Mouse (Mus musculus) E14TG2a.4 (cell line): Measurements from ENCODE around the gene Il11ra1.

Source experiments
- CTCF ChIP-seq: conservative IDR thresholded peaks from 2 replicates; pipeline ENCODE4 v1.5.1; 2014; ENCODE audit warnings: low read length
- POU5F1 ChIP-seq: IDR thresholded peaks from 2 replicates; pipeline ENCODE4 v1.6.1; 2014; ENCODE audit warnings: low read length, borderline replicate concordance

DNA sequence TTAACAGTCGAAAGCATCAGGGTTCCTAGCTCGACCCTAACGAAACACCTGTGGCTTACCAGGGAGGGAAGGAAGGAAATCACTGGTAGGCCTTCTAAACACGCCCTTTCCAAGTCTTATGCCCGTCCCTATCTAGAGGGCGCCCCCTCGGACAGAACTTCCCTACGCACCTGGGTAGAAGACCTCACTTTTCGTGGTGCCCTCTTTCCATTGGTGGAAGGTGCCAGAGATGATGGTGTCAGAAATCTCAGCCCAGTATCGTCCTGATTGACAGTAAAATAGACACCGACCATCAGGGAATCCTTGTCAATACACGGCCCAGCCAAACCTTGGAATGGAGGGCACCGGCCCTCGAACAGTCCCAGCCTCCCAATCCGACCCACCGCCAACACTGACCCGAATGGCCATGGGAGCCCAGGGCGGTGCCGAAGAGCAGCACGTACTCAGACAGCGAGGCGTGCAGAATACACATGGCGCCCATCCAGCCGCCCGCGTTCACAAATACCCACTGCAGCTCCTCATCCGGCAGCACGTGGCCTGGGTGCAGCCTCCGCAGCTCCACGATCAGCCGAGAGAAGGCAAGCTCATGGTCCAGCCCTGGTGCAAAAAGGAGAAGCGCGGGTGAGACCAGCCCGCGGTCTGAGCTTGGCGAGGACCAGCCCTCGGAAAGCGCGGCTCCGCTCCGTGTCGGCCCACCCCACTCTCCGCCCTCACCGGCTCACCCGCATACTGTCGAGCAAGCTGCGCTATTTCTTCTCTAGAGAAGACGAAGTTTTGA is 40.8 kb downstream of the Il11ra1 start:
- 0 out of 2 replicates have a peak, but pooled peaks have one; percentile 2 for TF ChIP-seq CTCF
- no peak for TF ChIP-seq POU5F1
